Mouse (Mus musculus) erythroblast, embryonic 14.5 days (primary cell): Measurements from ENCODE around the gene Col16a1.

Source experiments
- GATA1 ChIP-seq: IDR thresholded peaks from 2 replicates; pipeline ENCODE4 v1.6.1; 2012; ENCODE audit warnings: low read length, inconsistent platforms, mixed read lengths
- TAL1 ChIP-seq: IDR thresholded peaks from 3 replicates; pipeline ENCODE4 v1.6.1; 2012; ENCODE audit warnings: low read length, inconsistent platforms, mixed read lengths

- no peak for TF ChIP-seq GATA1
- TF ChIP-seq TAL1, result no peak
Observed at GRCm38 (mm10) chr4:130039351-130039750, 8.3 kb upstream of the Col16a1 start.
